Mouse (Mus musculus) lung, postnatal 36 days (tissue): Measurements from ENCODE around the gene Rreb1.

Experiments used
- DNase-seq: peaks from one replicate; pipeline ENCODE4 v3.0.0; 2022; ENCODE audit warnings: mixed read lengths

Gene Rreb1

DNA sequence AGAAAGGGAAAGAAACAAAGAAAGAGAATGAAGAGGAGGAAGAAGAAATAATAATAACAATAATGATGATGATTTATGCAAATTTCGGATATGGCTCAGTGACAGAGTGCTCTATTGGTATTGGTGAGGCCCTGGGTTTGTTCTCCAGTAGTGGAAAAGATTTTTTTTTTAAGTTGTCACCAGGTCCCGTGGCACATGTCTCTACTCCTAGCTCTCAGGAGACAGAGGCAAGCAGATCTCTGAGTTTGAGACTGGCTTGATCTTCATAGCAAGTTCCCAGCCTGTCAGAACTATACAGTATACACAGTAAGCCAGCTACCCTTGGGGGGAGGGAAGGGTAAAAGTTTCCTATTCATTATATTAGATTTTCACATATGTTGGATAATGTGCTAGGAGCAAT, 3.4 kb downstream of the Rreb1 start:
- no peak for DNase-seq

DNA sequence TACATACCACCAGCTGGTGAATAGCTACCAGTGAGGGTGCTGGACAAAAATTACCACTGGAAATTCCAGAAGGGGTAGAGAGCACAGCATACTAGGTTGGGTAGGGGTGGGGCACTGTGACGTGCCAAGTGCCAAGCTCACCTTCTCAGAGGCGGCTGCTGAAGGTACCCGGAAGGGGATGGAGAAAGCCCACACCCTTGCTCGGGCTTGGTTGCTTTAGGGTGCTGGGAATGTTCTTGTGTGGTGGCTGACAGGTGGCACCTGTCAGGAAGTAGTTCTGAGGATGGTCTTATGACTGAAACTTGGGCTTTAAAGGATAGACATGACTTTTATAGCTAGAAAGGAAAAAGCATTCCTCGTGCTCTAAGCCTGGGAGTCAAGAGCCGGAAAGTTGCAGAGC, 3.9 kb downstream of the Rreb1 start:
- DNase-seq, result no peak

- DNase-seq, result no peak
Observed at GRCm38 (mm10) chr13:37783676-37784075, 5.5 kb downstream of the Rreb1 start.

- DNase-seq, result peak; percentile 62
Observed at GRCm38 (mm10) chr13:37784226-37784625, 6.0 kb downstream of the Rreb1 start.

- DNase-seq, result no peak
Observed at GRCm38 (mm10) chr13:37792739-37793336, 14.6 kb downstream of the Rreb1 start.

DNA sequence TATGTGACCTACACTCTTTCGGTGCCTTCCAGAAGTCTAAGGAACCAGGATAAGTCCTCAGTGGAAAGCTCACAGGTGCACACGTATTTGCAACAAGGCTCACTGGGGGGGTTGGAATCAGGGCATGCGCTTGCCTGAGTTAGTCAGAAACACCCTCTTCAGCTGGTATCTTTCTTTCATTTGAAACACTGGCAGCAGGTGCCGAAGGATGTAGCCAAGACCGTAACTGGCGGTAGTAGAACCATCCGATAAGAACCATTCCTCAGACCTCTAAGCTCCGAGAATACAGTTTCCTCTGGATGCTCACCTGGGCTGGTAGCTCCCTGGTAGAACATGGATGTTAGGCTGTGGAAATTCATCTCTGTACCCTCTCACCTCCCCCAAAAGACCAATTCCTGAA, 20.6 kb downstream of the Rreb1 start:
- DNase-seq, result no peak

DNA sequence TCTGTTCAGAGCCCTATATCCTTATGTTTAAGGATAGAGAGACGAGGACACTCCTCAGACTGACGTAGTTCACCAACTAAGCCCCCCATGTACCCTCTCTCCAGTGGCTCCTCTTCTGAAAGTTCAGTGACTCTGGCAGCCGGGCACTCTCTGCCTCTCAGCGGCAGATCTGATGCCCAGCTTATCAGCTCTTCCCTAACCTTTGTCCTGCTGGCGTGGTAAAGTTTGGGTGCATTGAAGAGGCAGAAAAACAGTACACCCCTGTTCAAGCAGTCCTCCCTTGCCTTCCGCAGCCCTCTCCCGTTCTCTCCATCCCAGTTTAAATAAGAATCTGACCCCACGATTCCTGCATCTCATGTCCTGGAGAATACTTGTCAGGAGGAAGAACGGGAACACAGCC, 21.2 kb downstream of the Rreb1 start:
- DNase-seq, result no peak

DNA sequence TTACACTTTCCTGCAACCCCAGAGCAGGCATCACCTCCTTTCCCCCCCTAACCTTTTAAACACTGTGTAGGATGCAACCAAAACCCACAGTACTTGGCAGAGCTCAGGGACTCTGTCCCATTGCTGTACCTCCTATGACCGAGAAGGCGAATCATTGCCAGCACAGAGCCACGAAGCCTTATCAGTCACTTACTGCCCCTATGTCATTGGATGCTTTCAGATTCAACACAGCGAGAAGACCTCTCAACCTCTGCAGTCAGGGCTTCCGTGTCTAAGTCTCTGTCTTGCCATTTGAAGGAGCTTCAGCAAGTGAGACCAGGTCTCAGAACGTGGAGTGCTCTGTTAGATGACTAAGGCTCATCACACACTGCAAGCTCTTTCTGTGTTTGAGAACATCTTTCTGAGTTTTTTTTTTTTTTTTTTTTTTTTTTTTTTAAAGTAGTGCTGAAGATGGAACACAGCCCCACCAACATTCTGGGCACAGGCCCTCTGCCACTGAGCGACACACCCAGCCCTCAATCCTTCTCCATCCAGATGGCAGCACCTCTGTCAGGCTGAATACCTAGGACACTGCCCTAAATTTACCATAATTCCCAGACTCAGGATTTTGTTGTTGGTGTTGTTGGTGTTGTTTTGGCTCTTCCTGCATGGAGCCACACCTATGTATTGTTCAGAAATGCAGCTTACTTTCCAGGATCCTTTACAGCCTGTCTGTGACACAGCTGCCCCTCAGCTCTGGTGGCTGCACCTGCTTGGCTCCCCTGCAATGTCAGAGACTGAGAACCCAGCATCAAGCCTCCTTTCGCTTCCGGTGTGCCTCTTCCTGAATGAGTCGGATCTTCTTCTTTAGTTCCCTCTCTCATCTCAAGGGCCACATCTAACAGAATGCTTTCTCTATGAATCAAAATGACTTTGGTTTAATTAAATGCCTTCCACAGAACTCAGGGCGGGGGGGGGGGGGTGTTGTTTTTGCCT, 23.2 kb downstream of the Rreb1 start:
- DNase-seq, result no peak

DNA sequence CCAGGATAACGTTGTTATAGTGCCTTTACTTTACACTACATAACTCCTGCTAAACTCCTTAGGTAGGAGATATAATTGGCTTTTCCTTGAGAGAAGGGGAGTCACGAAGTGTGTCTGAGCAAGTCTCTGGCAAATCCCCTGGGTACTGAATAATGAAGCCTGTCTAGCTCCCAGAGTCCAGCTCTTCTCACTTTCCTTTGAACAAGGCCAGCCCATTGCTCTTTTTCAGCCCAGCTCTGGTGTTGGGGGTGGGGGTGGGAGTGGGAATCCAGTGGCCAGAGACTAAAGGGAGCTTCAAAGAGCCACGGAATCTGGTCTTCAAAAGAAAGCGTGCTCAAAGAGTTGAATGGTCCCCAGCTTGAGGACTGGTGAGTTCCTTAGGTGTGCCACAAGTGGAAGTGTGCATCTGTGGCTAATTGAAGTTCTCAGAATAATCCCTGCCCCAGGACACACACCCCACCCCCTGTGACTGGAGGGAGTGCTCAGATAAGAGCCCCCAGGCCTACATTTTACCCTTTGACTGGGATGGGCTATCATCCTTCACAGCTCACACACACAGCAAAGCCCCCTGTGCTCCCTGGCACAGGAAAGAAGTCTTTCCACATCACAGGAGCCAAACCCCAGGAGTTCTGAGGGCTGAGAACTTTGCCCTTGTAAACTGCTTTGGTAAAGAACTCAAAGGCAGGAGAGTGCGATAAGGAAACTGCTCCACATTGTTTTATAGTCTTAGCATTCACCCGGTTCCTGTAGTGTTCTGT, 24.2 kb downstream of the Rreb1 start:
- DNase-seq, result no peak

GRCm38 (mm10) chr13:37803244-37803643, 25.0 kb downstream of the Rreb1 start:
- DNase-seq, result no peak

DNA sequence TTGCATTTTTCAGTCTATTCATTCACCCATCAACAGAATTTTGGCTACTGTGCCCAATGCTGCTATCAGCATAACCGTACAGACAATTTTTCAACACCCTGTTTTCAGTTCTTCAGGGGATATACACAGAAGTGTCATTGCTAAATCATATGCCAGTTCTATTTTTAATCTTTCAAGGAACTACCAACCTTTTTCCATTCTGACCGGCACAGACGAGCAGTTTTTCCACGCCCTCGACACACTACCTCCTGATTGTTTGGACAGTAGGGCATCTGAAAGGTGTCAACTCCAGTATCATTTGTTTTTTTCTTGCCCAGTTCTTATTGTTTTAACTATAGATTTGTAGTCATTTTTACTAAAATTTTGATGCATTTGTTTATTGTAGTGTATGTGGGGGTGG, 25.8 kb downstream of the Rreb1 start:
- no peak for DNase-seq

DNA sequence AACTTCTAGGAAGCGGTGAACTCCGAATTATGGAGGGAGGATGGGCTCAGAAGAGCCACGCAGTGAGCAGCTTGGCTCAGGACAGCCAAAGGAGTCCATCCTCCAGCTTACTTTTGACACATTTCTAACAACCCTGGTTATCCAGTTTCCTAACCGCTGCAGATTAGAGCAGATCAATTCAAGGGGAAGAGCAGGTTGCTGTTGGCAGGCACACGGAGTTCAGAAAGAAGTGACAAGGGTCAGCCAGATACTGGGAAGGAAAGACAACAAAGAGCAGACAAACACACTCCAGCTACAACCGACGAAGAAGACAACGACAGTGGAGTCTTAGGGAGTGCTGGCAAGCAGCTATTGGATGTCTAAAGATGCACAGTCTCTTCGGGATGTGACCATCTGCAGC, 36.8 kb downstream of the Rreb1 start:
- DNase-seq, result no peak

- no peak for DNase-seq
Observed at GRCm38 (mm10) chr13:37816736-37817135, 38.5 kb downstream of the Rreb1 start.

- DNase-seq, result no peak
Observed at GRCm38 (mm10) chr13:37821413-37821812, 43.2 kb downstream of the Rreb1 start.

- DNase-seq, result no peak
Observed at GRCm38 (mm10) chr13:37824331-37824920, 46.2 kb downstream of the Rreb1 start.

DNA sequence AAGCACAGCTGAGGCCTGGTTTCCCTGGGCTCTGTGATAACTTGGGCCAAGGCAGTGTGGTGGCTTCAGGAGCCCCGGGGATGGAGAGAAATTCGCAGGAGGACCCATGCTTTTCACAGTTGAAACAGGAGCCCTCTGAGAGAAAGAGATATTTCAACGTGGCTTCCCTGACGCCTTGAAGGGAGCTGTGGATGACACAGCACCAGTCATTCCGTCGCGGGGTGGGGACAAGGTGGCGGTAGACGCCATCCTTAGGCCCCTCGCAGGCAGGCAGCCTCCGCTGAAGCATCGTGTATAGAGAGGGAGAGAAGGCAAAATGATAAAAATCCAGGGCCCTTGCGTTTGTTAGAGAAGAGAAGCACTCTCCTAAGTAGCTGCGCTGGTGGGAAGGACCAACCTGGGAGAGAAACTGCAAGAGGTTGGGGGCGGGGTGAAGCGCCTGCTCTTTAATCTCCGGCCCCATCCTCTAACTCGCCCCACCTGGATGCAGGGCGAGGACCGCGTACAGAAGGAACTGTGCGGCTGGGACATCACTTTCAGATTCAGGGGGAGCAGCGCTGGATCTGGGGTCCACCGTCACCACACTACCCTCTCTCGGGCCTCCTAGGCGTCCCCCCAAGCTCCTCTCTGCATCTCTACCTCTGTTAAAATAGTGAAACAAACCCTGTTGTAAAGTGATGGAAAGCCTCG, 46.9 kb downstream of the Rreb1 start:
- peak; percentile 32 for DNase-seq

DNA sequence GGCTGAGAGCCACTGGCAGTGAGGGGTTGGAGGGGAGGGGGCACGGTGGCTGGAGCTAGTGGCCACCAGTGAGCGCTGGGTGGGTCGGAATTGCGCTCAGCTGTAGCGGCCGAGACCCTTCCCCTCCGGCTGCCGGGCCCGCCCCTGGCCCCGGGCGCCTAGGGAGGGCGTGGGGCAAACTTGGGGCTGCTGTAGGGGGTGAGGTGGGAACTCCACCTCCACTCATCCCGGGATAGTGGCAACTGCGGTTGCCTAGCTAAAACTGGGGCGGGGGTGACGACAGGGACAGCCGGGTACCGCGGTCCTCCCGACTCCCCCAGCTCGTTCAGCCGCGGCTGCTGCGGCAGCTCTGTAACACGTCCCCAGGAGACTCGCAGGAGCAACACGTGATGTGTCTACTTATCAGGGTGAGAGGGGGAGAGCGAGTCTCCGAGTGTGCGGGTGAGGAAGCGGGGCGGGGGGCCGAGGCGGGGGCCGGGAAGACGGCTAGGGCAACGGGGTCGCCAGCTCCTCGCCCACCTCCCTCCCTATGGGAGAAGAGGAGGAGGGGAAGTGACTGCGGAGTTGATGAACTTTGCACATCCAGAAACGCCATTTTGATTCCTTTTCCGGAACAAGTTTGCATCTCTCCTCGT, 47.6 kb downstream of the Rreb1 start:
- DNase-seq, result peak; percentile 73

DNA sequence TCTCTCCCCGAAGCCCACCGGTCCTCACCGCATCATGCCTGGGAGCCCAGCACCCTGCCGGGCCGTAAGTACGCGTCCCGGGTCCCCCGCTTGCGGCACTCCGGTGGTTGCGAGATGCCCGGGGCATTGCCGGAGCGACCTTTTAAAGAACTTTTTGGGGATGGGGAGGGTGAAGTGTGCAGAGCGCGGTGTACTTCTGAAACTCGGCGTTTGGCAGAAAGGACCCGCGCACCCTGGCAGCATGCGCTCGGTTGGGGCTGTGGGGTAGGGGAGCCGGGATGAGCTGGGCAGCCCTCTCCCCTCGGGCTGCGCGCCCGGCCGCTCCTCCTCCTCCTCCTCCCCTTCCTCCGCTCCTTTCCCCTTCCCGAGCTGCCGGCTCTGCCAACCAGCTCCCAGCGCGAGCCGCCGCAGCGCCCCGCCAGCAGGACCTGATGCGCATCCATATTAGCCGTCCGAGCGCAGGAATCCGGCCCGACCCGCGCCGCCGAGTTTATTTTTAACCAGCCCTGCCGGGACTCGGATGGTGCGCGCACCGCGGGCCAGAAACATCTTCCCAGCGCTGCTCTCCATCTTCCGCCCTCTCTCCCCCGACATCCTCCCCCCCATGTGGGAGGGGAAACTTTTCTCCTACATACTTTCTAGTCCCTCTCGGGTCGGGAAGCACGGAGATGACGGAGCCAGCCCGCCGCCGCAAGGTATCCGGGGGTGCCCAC, 48.2 kb downstream of the Rreb1 start:
- peak; percentile 68 for DNase-seq

DNA sequence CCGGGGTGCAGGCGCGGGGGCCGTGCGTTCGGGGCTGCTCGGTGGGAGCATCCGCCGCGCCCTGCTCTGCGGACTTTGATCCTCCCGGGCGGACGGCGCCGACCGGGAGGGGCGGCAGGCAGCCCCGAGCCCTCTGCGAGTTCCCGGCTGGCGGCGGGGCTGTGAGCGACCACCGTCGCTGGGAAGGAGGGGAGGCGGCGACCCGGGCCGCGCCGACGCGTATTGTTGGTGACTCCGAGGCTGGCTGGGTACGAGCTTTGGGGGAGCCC, 48.7 kb downstream of the Rreb1 start:
- no peak for DNase-seq

GRCm38 (mm10) chr13:37827263-37827995, 49.2 kb downstream of the Rreb1 start:
- peak; percentile 79 for DNase-seq
